Mouse (Mus musculus) effector memory CD4-positive, alpha-beta T cell, adult 7 months (primary cell): ENCODE measurements around the gene Nkiras1. TPM values are rescaled to one million over a fixed set of nuclear protein-coding genes. Genes with fewer than 3 reads are reported as not detected.

Experiments
- polyA plus RNA-seq: library from polyadenylated mRNA; unstranded; fragments of 100-300 nt; shearing (Covaris generic); gene quantifications from one replicate; pipeline ENCODE4 v1.2.1, GENCODE M21; 2017

The Nkiras1 gene
- polyA plus RNA-seq, result 21.1 TPM

GRCm38 (mm10) chr14:18270529-18271441 lies at the start of gene Nkiras1, which contains the start of gene Rpl15:
TSS of gene Nkiras1 (plus strand) at chr14:18271136.
TSS of gene Rpl15 (minus strand) at chr14:18271391.

GRCm38 (mm10) chr14:18238750-18239731 lies 31.9 kb upstream of the Nkiras1 start, which contains the start of gene Nr1d2:
TSS of gene Nr1d2 (minus strand) at chr14:18239127.

GRCm38 (mm10) chr14:18331693-18332131 lies 60.8 kb downstream of the Nkiras1 start, which contains the start of gene Ube2e1:
TSS of gene Ube2e1 (minus strand) at chr14:18331859.

Other genes starting within 250 kb of the Nkiras1 start
- 179 TPM for gene Nr1d2, start 32.0 kb upstream of the Nkiras1 start, polyA plus RNA-seq
- gene Rpl15, start 255 bp downstream of the Nkiras1 start, polyA plus RNA-seq, result 468 TPM
- 68.8 TPM for gene Ube2e1, start 60.7 kb downstream of the Nkiras1 start, polyA plus RNA-seq